Comparison of ENCODE assay signal across 1 mouse cellular context in the genomic region with DNA sequence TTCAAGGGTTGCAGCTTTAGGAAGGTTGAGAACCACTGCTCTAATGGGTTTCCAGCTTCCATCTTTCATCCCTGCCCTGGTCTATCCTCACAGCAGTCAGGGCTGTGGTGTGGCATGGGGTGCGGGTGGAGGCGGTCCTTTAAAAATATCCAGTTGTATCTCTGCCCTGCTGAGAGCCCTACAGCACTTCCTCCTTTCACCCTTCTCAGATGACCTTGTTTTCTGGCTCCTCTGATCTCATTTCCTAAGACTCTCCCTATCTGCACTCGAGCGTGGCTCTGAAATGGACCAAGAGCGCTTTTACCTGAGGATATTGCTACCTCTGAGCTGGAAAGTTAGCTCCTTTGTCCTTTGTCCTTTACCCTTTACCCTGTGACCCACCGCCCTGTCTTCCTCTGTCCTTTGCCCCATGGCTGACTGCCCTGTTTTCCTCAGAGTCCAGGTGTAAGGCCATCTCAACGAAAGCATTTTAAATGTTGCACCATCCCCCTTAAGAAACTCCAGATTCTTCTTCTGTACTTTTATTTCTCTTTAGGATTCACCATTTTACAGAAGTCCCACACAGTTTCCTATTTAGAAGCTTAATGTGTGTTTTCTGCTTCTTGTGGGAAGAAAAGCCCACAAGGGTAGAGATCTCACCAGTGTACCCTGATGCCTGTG.
TF ChIP-seq lines count a peak whose summit lies in the region.

No protein-coding gene starts in this region.

TF ChIP-seq in CH12.LX, 34 proteins besides CTCF, POLR2A, EP300 and RAD21 (continued from another document):
- TF ChIP-seq ELF1 (IDR thresholded peaks at IDR 0.05; ENCODE audit: low read depth, low read length) (peak; percentile 56), E2F4 (IDR thresholded peaks at IDR 0.05; ENCODE audit: insufficient replicate concordance, low read depth, low read length) (no peak), ZNF384 (IDR thresholded peaks at IDR 0.05; ENCODE audit: low read depth, low read length) (no peak), ETS1 (conservative IDR thresholded peaks at IDR 0.05; ENCODE audit: low read depth, low read length) (peak; percentile 17; the same call in 1 of the 2 replicates), POLR2AphosphoS2 (IDR thresholded peaks at IDR 0.05; ENCODE audit: low read depth, low read length) (0 out of 2 replicates have a peak, but pooled peaks have one; percentile 41), CHD1 (IDR thresholded peaks at IDR 0.05; ENCODE audit: low read depth, low read length) (peak; percentile 86), ZMIZ1 (IDR thresholded peaks at IDR 0.05; ENCODE audit: low read depth, low read length) (no peak)
